Mouse (Mus musculus) lung, postnatal 0 days (tissue): ENCODE measurements at regions not wholly inside any gene's neighbourhood (a gene's known extent, or its start where the extent isn't known, plus 50 kb on each side); places are given as distances from the start of the nearest gene placed in this dataset.

ENCODE experiments used
- ATAC-seq: fragments of 200-750 bp; cut with Nextera tagmentation; 2 replicates; pipeline ENCODE4 v1.8.0; 2017; ENCODE audit warnings: moderate library complexity
- DNase-seq: peaks from one replicate; pipeline ENCODE4 v3.0.0-alpha.2; 2016; ENCODE audit warnings: low spot score
- H3K27ac ChIP-seq: fragments of 300-500 bp; sonication (generic); 2 replicates; pipeline ENCODE4 v1.5.1; 2014; ENCODE audit warnings: antibody characterized with exemption, mild to moderate bottlenecking, low read length, mixed read lengths
- H3K27me3 ChIP-seq: fragments of 300-500 bp; sonication (generic); replicated peaks from 2 replicates; pipeline ENCODE4 v1.6.1; 2014; ENCODE audit warnings: low read length, mixed read lengths; ENCODE audit not compliant: insufficient read depth
- H3K36me3 ChIP-seq: fragments of 300-500 bp; sonication (generic); 2 replicates; pipeline ENCODE4 v1.6.1; 2014; ENCODE audit warnings: low read length, mixed read lengths; ENCODE audit not compliant: insufficient read depth
- H3K4me1 ChIP-seq: fragments of 300-500 bp; sonication (generic); 2 replicates; pipeline ENCODE4 v1.6.1; 2014; ENCODE audit warnings: antibody characterized with exemption, low read depth, low read length, mixed read lengths; ENCODE audit not compliant: insufficient read depth
- H3K4me2 ChIP-seq: fragments of 300-500 bp; sonication (generic); replicated peaks from 2 replicates; pipeline ENCODE4 v1.6.1; 2014; ENCODE audit warnings: low read depth, mild to moderate bottlenecking, low read length, moderate library complexity, mixed read lengths
- H3K4me3 ChIP-seq: fragments of 300-500 bp; sonication (generic); 2 replicates; pipeline ENCODE4 v1.5.1; 2014; ENCODE audit warnings: low read depth, low read length
- H3K9ac ChIP-seq: fragments of 300-500 bp; sonication (generic); replicated peaks from 2 replicates; pipeline ENCODE4 v1.6.1; 2014; ENCODE audit warnings: low read depth, mild to moderate bottlenecking
- H3K9me3 ChIP-seq: fragments of 300-500 bp; sonication (generic); 2 replicates; pipeline ENCODE4 v1.6.1; 2016; ENCODE audit warnings: low read length, mixed read lengths
- CTCF ChIP-seq: IDR thresholded peaks from 2 replicates; pipeline ENCODE4 v1.5.1; 2016; ENCODE audit warnings: antibody characterized with exemption, mild to moderate bottlenecking
- EP300 ChIP-seq: IDR thresholded peaks from 2 replicates; pipeline ENCODE4 v1.6.1; 2016; ENCODE audit warnings: antibody characterized with exemption, mild to moderate bottlenecking, control low read depth
- WGBS: fragments of 180-500 bp; shearing (Covaris S2); extraction: QIAGEN DNeasy Blood & Tissue Kit; methylation state at CpG from one replicate; pipeline ENCODE4 v1.1.7; 2014; 5-methylcytosine and 5-hydroxymethylcytosine counted together

GRCm38 (mm10) chr15:6183627-6184026, 116.0 kb upstream of the Dab2 start:
- 51% methylated on average over 3 of the region's 3 CpGs for WGBS
- H3K4me2 ChIP-seq, result no peak overlapping the region
- no peak overlapping the region for H3K9ac ChIP-seq
- H3K36me3 ChIP-seq, result no peaks in the 10 kb centered on the region
- ATAC-seq, result peak; percentile 66
- no peak overlapping the region for H3K27ac ChIP-seq
- H3K4me3 ChIP-seq, result no peak overlapping the region
- no peaks in the 10 kb centered on the region for H3K9me3 ChIP-seq
- no peak for TF ChIP-seq CTCF
- TF ChIP-seq EP300, result no peak
- H3K4me1 ChIP-seq, result no peaks in the 10 kb centered on the region
- H3K27me3 ChIP-seq, result no peaks in the 10 kb centered on the region
- DNase-seq, result peak; percentile 26

- no peak for TF ChIP-seq CTCF
- TF ChIP-seq EP300, result no peak
- H3K9me3 ChIP-seq, result no peaks in the 10 kb centered on the region
- no peaks in the 10 kb centered on the region for H3K36me3 ChIP-seq
- H3K9ac ChIP-seq, result no peak overlapping the region
- H3K27ac ChIP-seq, result no peak overlapping the region
- no peaks in the 10 kb centered on the region for H3K4me1 ChIP-seq
- DNase-seq (no peak), ATAC-seq (no peak)
- H3K27me3 ChIP-seq, result no peaks in the 10 kb centered on the region
- H3K4me3 ChIP-seq, result no peak overlapping the region
- no peak overlapping the region for H3K4me2 ChIP-seq
These were observed 107.7 kb upstream of the Dab2 start for GRCm38 (mm10) chr15:6191845-6192244.

- Histone ChIP-seq H3K4me1 (no peaks in the 10 kb centered on the region), H3K9ac (no peak overlapping the region), H3K27me3 (no peaks in the 10 kb centered on the region), H3K4me2 (no peak overlapping the region), H3K9me3 (no peaks in the 10 kb centered on the region), H3K36me3 (no peaks in the 10 kb centered on the region), H3K27ac (no peak overlapping the region), H3K4me3 (no peak overlapping the region)
- DNase-seq (no peak), ATAC-seq (no peak)
- 32% methylated on average over 2 of the region's 2 CpGs for WGBS
- TF ChIP-seq EP300, result no peak
- TF ChIP-seq CTCF, result no peak
These were observed 92.3 kb upstream of the Dab2 start for GRCm38 (mm10) chr15:6207239-6207638.

- no peaks in the 10 kb centered on the region for H3K36me3 ChIP-seq
- H3K27ac ChIP-seq, result no peak overlapping the region
- H3K4me1 ChIP-seq, result no peaks in the 10 kb centered on the region
- no peak overlapping the region for H3K4me2 ChIP-seq
- TF ChIP-seq EP300 (no peak), CTCF (peak; percentile 71)
- DNase-seq (peak; percentile 57), ATAC-seq (no peak)
- 7% methylated on average over 2 of the region's 2 CpGs for WGBS
- no peaks in the 10 kb centered on the region for H3K27me3 ChIP-seq
- no peak overlapping the region for H3K4me3 ChIP-seq
- no peak overlapping the region for H3K9ac ChIP-seq
- no peaks in the 10 kb centered on the region for H3K9me3 ChIP-seq
These were observed 90.3 kb upstream of the Dab2 start for GRCm38 (mm10) chr15:6209301-6209700.

GRCm38 (mm10) chr15:6218087-6218486, 81.5 kb upstream of the Dab2 start:
- no peak overlapping the region for H3K27ac ChIP-seq
- H3K36me3 ChIP-seq, result no peaks in the 10 kb centered on the region
- ATAC-seq (no peak), DNase-seq (no peak)
- TF ChIP-seq EP300, result no peak
- no peak for TF ChIP-seq CTCF
- WGBS, result 48% methylated on average over 3 of the region's 3 CpGs
- H3K4me1 ChIP-seq, result no peaks in the 10 kb centered on the region
- no peaks in the 10 kb centered on the region for H3K9me3 ChIP-seq
- no peaks in the 10 kb centered on the region for H3K27me3 ChIP-seq
- no peak overlapping the region for H3K4me3 ChIP-seq
- no peak overlapping the region for H3K4me2 ChIP-seq
- no peak overlapping the region for H3K9ac ChIP-seq

GRCm38 (mm10) chr15:6225227-6225626, 74.4 kb upstream of the Dab2 start:
- Histone ChIP-seq H3K9me3 (no peaks in the 10 kb centered on the region), H3K27me3 (no peaks in the 10 kb centered on the region), H3K4me3 (no peak overlapping the region), H3K4me1 (no peaks in the 10 kb centered on the region), H3K9ac (no peak overlapping the region), H3K4me2 (no peak overlapping the region), H3K36me3 (no peaks in the 10 kb centered on the region), H3K27ac (no peak overlapping the region)
- no peak for DNase-seq
- no peak for TF ChIP-seq CTCF
- WGBS, result 59% methylated on average over 1 of the region's 1 CpGs
- no peak for ATAC-seq

GRCm38 (mm10) chr15:6230618-6231017, 69.0 kb upstream of the Dab2 start:
- no peak for ATAC-seq
- Histone ChIP-seq H3K9ac (no peak overlapping the region), H3K4me2 (no peak overlapping the region), H3K4me3 (no peak overlapping the region), H3K27me3 (no peaks in the 10 kb centered on the region), H3K27ac (no peak overlapping the region), H3K36me3 (no peaks in the 10 kb centered on the region), H3K4me1 (no peaks in the 10 kb centered on the region), H3K9me3 (no peaks in the 10 kb centered on the region)
- no peak for TF ChIP-seq CTCF
- TF ChIP-seq EP300, result no peak
- WGBS, result 65% methylated on average over 7 of the region's 7 CpGs
- DNase-seq, result no peak
